Mouse (Mus musculus) retina, embryonic 14.5 days (tissue): ENCODE data around the gene Cfap69.
A peak's percentile ranks its signal among the peaks of the same experiment; 100 is the strongest.

Source experiments
- DNase-seq: peaks from one replicate; pipeline ENCODE4 v3.0.0-alpha.2; 2015; ENCODE audit warnings: low spot score

Gene Cfap69

GRCm38 (mm10) chr5:5657932-5658331 is 6.1 kb downstream of the Cfap69 start:
- no peak for DNase-seq

- no peak for DNase-seq
These were observed 15.0 kb downstream of the Cfap69 start for GRCm38 (mm10) chr5:5648817-5649569.

- peak; percentile 74 for DNase-seq
These were observed 17.9 kb downstream of the Cfap69 start for GRCm38 (mm10) chr5:5646173-5646572.

GRCm38 (mm10) chr5:5638496-5638895 is 25.5 kb downstream of the Cfap69 start:
- no peak for DNase-seq

- no peak for DNase-seq
These were observed 38.5 kb downstream of the Cfap69 start for GRCm38 (mm10) chr5:5625491-5625890.

GRCm38 (mm10) chr5:5618329-5618728 is 45.7 kb downstream of the Cfap69 start:
- DNase-seq, result peak; percentile 3

- DNase-seq, result no peak
These were observed 53.5 kb downstream of the Cfap69 start for GRCm38 (mm10) chr5:5610540-5610939.

- DNase-seq, result no peak
These were observed 76.4 kb downstream of the Cfap69 start for GRCm38 (mm10) chr5:5587686-5588085.

GRCm38 (mm10) chr5:5573749-5574317 is 90.2 kb downstream of the Cfap69 start, which contains the start of gene Gm8773:
Gene Gm8773, plus strand, starts transcription at chr5:5573799.
- peak; percentile 55 for DNase-seq

- DNase-seq, result no peak
These were observed 101.6 kb downstream of the Cfap69 start for GRCm38 (mm10) chr5:5562435-5562834.

- no peak for DNase-seq
These were observed 102.9 kb downstream of the Cfap69 start for GRCm38 (mm10) chr5:5561041-5561706.

- no peak for DNase-seq
These were observed 104.2 kb downstream of the Cfap69 start for GRCm38 (mm10) chr5:5559798-5560197.

- DNase-seq, result peak; percentile 93
These were observed 104.8 kb downstream of the Cfap69 start, which contains the start of gene Gtpbp10 for GRCm38 (mm10) chr5:5559079-5559740. Gene Gtpbp10, minus strand, starts transcription at chr5:5559538.

- no peak for DNase-seq
These were observed 112.9 kb downstream of the Cfap69 start for GRCm38 (mm10) chr5:5551110-5551509.

GRCm38 (mm10) chr5:5540385-5540784 is 123.7 kb downstream of the Cfap69 start:
- DNase-seq, result no peak

GRCm38 (mm10) chr5:5539771-5540170 is 124.3 kb downstream of the Cfap69 start:
- no peak for DNase-seq

GRCm38 (mm10) chr5:5536131-5536530 is 127.9 kb downstream of the Cfap69 start:
- no peak for DNase-seq

- DNase-seq, result no peak
These were observed 130.2 kb downstream of the Cfap69 start for GRCm38 (mm10) chr5:5533656-5534420.
